Mouse (Mus musculus) liver, postnatal 0 days (tissue): ENCODE data around the gene Hoxa13.

Experiments
- CTCF ChIP-seq: sonication (generic); IDR thresholded peaks from 2 replicates; pipeline ENCODE4 v1.5.1; 2016; ENCODE audit warnings: antibody characterized with exemption, low read depth
- EP300 ChIP-seq: IDR thresholded peaks from 2 replicates; pipeline ENCODE4 v1.6.1; 2016; ENCODE audit warnings: antibody characterized with exemption, low read depth, mild to moderate bottlenecking

- TF ChIP-seq CTCF, result no peak
- no peak for TF ChIP-seq EP300
Observed at GRCm38 (mm10) chr6:52249826-52250225, 10.9 kb downstream of the Hoxa13 start.
